Mouse (Mus musculus): ENCODE results near the gene Rab3ip.

DNA sequence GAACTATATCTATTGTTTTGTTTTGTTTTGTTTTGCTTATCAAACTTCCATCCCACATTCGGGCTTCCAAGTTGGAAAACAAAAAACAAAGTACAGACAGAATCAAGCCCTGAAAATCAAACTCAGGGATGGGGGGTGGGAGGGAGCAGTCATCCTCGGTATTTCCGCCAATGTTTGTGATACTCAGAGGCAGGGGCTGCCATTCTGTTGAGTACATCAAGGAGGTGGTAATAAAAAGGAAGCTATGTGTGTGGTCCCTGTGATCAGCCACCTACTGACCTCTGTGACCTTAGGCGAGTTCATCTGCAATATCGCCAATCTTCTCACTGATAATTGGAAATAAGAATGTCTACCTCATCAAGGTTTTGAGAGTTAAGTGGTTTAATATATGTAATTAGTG lies 317 bp upstream of the Rab3ip start:
- no peak for TF ChIP-seq CTCF (IDR thresholded peaks at IDR 0.05; ENCODE audit: low read depth)
- no peak for TF ChIP-seq EP300 (IDR thresholded peaks at IDR 0.05; ENCODE audit: low read depth)
